Mouse (Mus musculus) ES-Bruce4 (cell line): ENCODE results near the gene Pagr1b.

ENCODE experiments used
- CTCF ChIP-seq: IDR thresholded peaks from one replicate; pipeline ENCODE4 v1.8.1; 2011; ENCODE audit warnings: low read depth, low read length
- POLR2A ChIP-seq: IDR thresholded peaks from one replicate; pipeline ENCODE4 v1.8.1; 2011; ENCODE audit warnings: low read length; ENCODE audit not compliant: insufficient read depth

DNA sequence TGATC is at the start of gene Pagr1b:
- TF ChIP-seq POLR2A (no peak), CTCF (no peak)
